Mouse (Mus musculus) fibroblast of lung, adult 2 months (primary cell): ENCODE data around the gene Obox3.
"Not testable (repeated sequence)": the region's sequence is repeated elsewhere in the genome, so short reads cannot be mapped to it uniquely, and the experiment has no call there.

ENCODE experiments used
- DNase-seq: peaks from one replicate; pipeline ENCODE4 v3.0.0-alpha.2; 2011; ENCODE audit warnings: low read depth

The Obox3 gene

GRCm38 (mm10) chr7:15639802-15640201 is at the start of gene Obox3:
Obox3 (minus strand) TSS chr7:15639902.
- not testable (repeated sequence) for DNase-seq

DNA sequence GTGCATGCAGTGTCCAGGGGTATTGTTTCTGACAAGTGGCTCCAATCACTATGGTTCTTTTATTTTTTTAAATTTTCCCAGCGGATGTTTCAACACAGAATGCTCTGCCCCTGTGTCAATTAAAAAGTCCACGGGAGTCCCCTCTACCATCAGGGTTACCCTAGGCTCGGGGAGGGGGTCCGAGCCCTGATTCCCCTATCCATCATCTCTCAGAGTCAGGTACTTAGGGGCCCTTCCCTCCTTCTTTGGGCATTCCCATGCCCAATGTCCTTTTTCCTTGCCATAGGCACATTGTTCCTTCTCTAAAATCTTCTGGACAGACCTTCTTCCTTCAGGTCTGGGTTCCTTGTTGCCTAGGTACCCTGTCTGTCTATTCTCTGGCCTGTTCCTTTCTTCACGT is 130.3 kb downstream of the Obox3 start:
- DNase-seq, result not testable (repeated sequence)
